Comparison of ENCODE assay signal across 8 mouse cellular contexts in the genomic region with DNA sequence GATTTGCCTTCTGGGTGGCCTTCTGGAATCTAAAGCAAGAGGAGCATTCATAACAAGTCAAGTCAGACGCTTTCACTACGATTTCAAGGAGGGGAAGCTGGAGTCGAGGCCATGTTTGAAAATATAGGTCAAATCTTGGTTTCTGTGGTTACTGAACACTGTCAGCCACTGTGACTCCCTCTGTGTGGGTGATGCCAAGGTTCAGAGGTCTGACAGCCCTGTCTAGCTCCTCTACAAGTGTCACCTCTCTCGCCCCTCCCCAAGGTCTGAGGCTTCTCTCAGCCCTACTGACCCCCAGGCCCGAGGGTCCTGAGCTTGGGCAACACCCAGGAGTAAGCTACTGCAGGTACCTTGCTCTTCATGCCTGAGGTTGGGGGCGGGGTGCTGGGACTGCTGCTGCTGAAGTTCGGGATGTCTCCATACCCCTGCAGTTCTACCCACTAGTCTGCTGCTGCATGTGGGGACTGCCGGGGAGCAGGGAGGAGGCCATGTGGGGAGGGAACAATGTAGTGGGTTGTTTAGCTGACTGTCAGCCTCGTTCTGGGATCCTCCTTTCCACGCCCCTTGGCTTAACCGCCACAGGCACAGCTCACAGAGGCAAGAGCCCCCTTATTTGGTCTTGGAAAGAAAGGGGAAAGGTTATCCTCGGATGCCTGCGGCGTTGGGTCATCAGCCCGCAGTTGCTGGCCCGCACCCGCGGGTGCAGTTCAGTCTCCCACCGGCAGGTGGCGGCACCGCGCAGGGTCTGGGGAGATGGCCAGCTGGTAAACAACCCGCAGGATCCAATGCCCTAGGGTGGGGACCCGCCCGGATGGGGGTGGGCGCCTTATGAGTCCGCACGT. TPM values are rescaled to one million over a fixed set of nuclear protein-coding genes. Genes with fewer than 3 reads are reported as not detected.
DNase-seq lines count a peak whose midpoint lies in the region; ATAC-seq and TF ChIP-seq lines count a peak whose summit lies in the region.

No protein-coding gene starts in this region.

- WGBS in cerebellum, adult 2 months, result 15% methylated on average over 28 of the region's 28 CpGs
- WGBS in lung, adult 2 months, result 13% methylated on average over 28 of the region's 28 CpGs

- peak; percentile 4 for DNase-seq in G1E (ENCODE audit: low spot score)
- DNase-seq in cerebellum, adult 2 months, result peak; percentile 72 to 85
- peak; percentile 74 for DNase-seq in forelimb bud, embryonic 11.5 days (ENCODE audit: low read depth, low spot score)
- DNase-seq in heart, postnatal 4 days, result peak; percentile 98
- DNase-seq in layer of hippocampus, adult 2 months (ENCODE audit: low spot score in 2 of 2), result peak; percentile 56 to 82
- peak; percentile 84 for DNase-seq in lung, adult 2 months
- DNase-seq in thymus, adult 18-20 months, result peak; percentile 49 to 53

- peaks cover 34% of the 10 kb centered on the region for H3K9me3 ChIP-seq in G1E (replicated peaks)

- H3K4me3 ChIP-seq in G1E (ENCODE audit: low read depth, low read length), result no peak overlapping the region
- H3K4me3 ChIP-seq in cerebellum, adult 2 months (replicated peaks; ENCODE audit: insufficient read depth, low read depth, low read length), result peak overlapping the region; percentile 59
- peak overlapping the region; percentile 44 for H3K4me3 ChIP-seq in layer of hippocampus, adult 2 months
- H3K4me3 ChIP-seq in lung, adult 2 months (replicated peaks; ENCODE audit: extremely low read depth, low read depth, low read length), result peak overlapping the region; percentile 9

- no peak overlapping the region for H3K27ac ChIP-seq in cerebellum, adult 2 months (ENCODE audit: insufficient read depth, low read length)
- H3K27ac ChIP-seq in layer of hippocampus, adult 2 months, result peak overlapping the region; percentile 50; the same call in 1 of the 2 replicates

- no peaks in the 10 kb centered on the region for H3K36me3 ChIP-seq in G1E (replicated peaks)

- TF ChIP-seq POLR2A in cerebellum, adult 2 months (IDR thresholded peaks at IDR 0.05; ENCODE audit: borderline replicate concordance, insufficient read depth, low read length), result no peak
- no peak; the same call in 1 of the 2 replicates for TF ChIP-seq POLR2A in lung, adult 2 months (IDR thresholded peaks at IDR 0.05; ENCODE audit: borderline replicate concordance, extremely low read depth, low read depth, low read length)

- TF ChIP-seq CTCF in G1E (IDR thresholded peaks at IDR 0.05; ENCODE audit: low read depth, low read length), result peak; percentile 58
- TF ChIP-seq CTCF in cerebellum, adult 2 months (IDR thresholded peaks at IDR 0.05; ENCODE audit: borderline replicate concordance, insufficient read depth, low read depth, low read length), result peak; percentile 92
- peak; percentile 100 for TF ChIP-seq CTCF in layer of hippocampus, adult 2 months (conservative IDR thresholded peaks at IDR 0.05)
- peak; percentile 67 for TF ChIP-seq CTCF in lung, adult 2 months (IDR thresholded peaks at IDR 0.05; ENCODE audit: insufficient read depth, low read length)

- H3K27me3 ChIP-seq in G1E (ENCODE audit: insufficient read depth, low read length), result peaks cover 3% of the 10 kb centered on the region; the same call in 1 of the 2 replicates
- no peaks in the 10 kb centered on the region for H3K27me3 ChIP-seq in cerebellum, adult 2 months (ENCODE audit: control insufficient read depth, insufficient read depth, low read length)

- no peak for ATAC-seq in G1E (ENCODE audit: extremely low read depth, insufficient number of reproducible peaks, low FRiP score, poor library complexity, severe bottlenecking)
- peak; percentile 75 for ATAC-seq in neutrophil, adult 5-6 weeks (ENCODE audit: extremely low read depth, insufficient number of reproducible peaks, low FRiP score, poor library complexity, severe bottlenecking)

- no peaks in the 10 kb centered on the region for H3K4me1 ChIP-seq in G1E (ENCODE audit: insufficient read depth, low read depth, low read length)
- no peaks in the 10 kb centered on the region for H3K4me1 ChIP-seq in cerebellum, adult 2 months (ENCODE audit: control insufficient read depth, insufficient read depth, low read length)
- no peaks in the 10 kb centered on the region for H3K4me1 ChIP-seq in lung, adult 2 months (ENCODE audit: control insufficient read depth, insufficient read depth, low read length)

RNA-seq across cellular contexts. Expression of gene Synm, which starts 43.7 kb away (rescaled TPM):
- total RNA-seq in G1E (2014; fragmentation: Nextera tagmentation), result not detected in 2 replicates
- total RNA-seq in G1E (2017), result 0.11 TPM in 1 of 2 replicates, not detected in the other
- not detected in 2 replicates for polyA plus RNA-seq in G1E (2012)
- polyA plus RNA-seq in cerebellum, adult 2 months (2012; rRNA removed), result 9.2 and 10.4 TPM in 2 replicates
- 1 to 10 TPM; 5.5 to 5.6 TPM for total RNA-seq in heart, postnatal 4 days (2021)
- 10 to 100 TPM; 18.7 to 22.2 TPM for total RNA-seq in layer of hippocampus, adult 2 months (2021)
- polyA plus RNA-seq in lung, adult 2 months (2012; rRNA removed), result 14.0 and 17.2 TPM in 2 replicates
- not detected in 2 replicates for total RNA-seq in neutrophil, adult 5-6 weeks (2017)

Comparison
In these comparisons a context has a peak if more than half of its experiments do, and no peak if none do; other contexts are left out.
1. DNase-seq: peak in every context shown above with its lines; median percentile 98 in heart, postnatal 4 days; 84 in lung, adult 2 months; 78 in cerebellum, adult 2 months; 74 in forelimb bud, embryonic 11.5 days; 69 in layer of hippocampus, adult 2 months; 51 in thymus, adult 18-20 months; 4 in G1E.